Mouse (Mus musculus) liver, adult 2 months (tissue): Measurements from ENCODE around the gene Btf3. TPM values are rescaled to one million over a fixed set of nuclear protein-coding genes. Genes with fewer than 3 reads are reported as not detected.

Experiments used
- DNase-seq: peaks from one replicate; pipeline ENCODE4 v3.0.0-alpha.2; 2011; ENCODE audit warnings: low read depth, low spot score; ENCODE audit errors: extremely low read depth
- H3K27ac ChIP-seq: fragments of 200-500 bp; replicated peaks from 2 replicates; pipeline ENCODE4 v1.5.1; 2012; ENCODE audit warnings: low read depth, mild to moderate bottlenecking, control low read depth, inconsistent platforms, low read length; ENCODE audit not compliant: insufficient read depth
- H3K27me3 ChIP-seq: fragments of 200-500 bp; 2 replicates; pipeline ENCODE4 v1.6.1; 2012; ENCODE audit warnings: mild to moderate bottlenecking, moderate library complexity, low read length, inconsistent platforms; ENCODE audit not compliant: control insufficient read depth, insufficient read depth
- H3K36me3 ChIP-seq: fragments of 200-500 bp; 2 replicates; pipeline ENCODE4 v1.6.1; 2012; ENCODE audit warnings: low read length, inconsistent platforms; ENCODE audit not compliant: control insufficient read depth, insufficient read depth
- H3K4me1 ChIP-seq: fragments of 200-500 bp; 2 replicates; pipeline ENCODE4 v1.6.1; 2011; ENCODE audit warnings: low read length; ENCODE audit not compliant: control insufficient read depth, insufficient read depth
- H3K4me3 ChIP-seq: fragments of 200-500 bp; 2 replicates; pipeline ENCODE4 v1.5.1; 2011; ENCODE audit warnings: low read depth, mild to moderate bottlenecking, control low read depth, low read length, moderate library complexity; ENCODE audit not compliant: insufficient read depth
- H3K79me2 ChIP-seq: fragments of 200-500 bp; 2 replicates; pipeline ENCODE4 v1.6.1; 2012; ENCODE audit warnings: inconsistent platforms, mild to moderate bottlenecking, low read length, moderate library complexity; ENCODE audit not compliant: control insufficient read depth, insufficient read depth
- H3K9ac ChIP-seq: fragments of 200-500 bp; 2 replicates; pipeline ENCODE4 v1.6.1; 2012; ENCODE audit warnings: low read depth, mild to moderate bottlenecking, control low read depth, inconsistent platforms, low read length
- CTCF ChIP-seq: fragments of 200-500 bp; IDR thresholded peaks from 2 replicates; pipeline ENCODE4 v1.5.1; 2011; ENCODE audit warnings: low read depth, low read length, control low read depth
- POLR2A ChIP-seq: fragments of 200-500 bp; IDR thresholded peaks from 2 replicates; pipeline ENCODE4 v1.6.1; 2011; ENCODE audit warnings: low read length, control low read depth; ENCODE audit not compliant: insufficient read depth; ENCODE audit errors: extremely low read depth
- WGBS: fragments of 180-500 bp; shearing (Covaris S2); methylation state at CpG from one replicate; pipeline ENCODE4 v1.1.7; 2018; 5-methylcytosine and 5-hydroxymethylcytosine counted together
- polyA plus RNA-seq: library from polyadenylated mRNA; depleted of rRNA; stranded (reverse); fragments of >200 nt; gene quantifications from 2 replicates; pipeline ENCODE4 v1.2.3, GENCODE M21; 2012
- total RNA-seq: library from RNA; depleted of rRNA; stranded (reverse); fragments of >200 nt; gene quantifications from 2 replicates; pipeline ENCODE4 v1.2.3, GENCODE M21; 2014

The Btf3 gene
- total and polyA plus RNA-seq, 2 experiments: 67.6 to 247 TPM

DNA sequence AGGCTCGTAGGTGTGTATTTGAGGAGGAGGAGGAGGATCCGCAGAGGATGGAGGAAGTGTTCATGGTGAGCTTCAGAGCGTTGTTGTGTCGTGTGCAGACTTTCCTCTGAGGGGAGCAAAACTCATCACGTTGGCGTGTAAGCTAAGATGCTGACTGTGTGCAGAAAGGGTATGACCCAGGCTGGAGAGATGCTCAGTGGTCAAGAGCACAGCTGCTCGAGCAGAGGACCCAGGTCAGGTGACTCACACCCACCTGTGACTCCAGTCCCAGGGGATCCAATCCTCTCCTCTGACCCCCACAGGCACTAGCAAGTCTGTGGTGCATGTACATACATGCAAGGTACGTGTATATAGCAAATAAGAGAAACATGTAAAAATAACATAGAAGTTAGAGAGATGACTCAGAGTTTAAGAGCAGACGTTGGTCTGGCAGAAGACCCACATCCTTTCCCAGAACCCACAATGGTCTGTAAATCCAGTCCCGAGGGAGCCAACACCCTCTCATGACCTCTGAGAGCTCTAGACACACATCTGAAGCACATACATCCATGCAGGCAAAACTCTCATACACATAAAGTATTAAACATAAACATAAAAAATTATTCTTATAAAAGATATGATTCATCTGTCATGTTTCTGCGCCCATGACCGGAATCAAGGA lies 35.7 kb downstream of the Btf3 start:
- WGBS: 80% methylated on average over 12 of the region's 12 CpGs
- no peak overlapping the region for H3K9ac ChIP-seq

DNA sequence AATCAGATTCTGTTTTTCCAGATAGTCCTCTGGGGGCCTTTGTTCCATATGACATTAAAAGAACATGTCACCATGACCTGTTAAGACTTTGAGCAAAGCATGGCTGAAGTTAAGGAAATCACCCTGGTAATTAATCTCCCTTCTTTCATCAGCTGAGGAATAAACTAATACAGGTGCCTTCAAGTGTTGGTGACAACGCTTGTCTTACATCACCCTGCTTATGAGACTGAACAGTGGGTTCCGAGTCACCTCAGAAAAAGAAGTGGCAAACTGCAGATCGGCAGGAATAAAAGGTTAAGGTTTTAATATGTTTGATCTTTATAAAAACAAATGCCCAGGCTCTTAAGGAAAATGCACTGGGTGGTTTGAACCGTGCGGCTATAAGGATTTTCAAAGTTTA lies 37.1 kb downstream of the Btf3 start, which contains the start of gene Gm21976:
TSS of gene Gm21976 (plus strand) at position 202 of the 400 bp plus-strand sequence.
- no peak for DNase-seq
- H3K79me2 ChIP-seq: no peaks in the 10 kb centered on the region
- H3K4me1 ChIP-seq: no peaks in the 10 kb centered on the region
- H3K36me3 ChIP-seq: no peaks in the 10 kb centered on the region; the same call in none of the 2 replicates
- WGBS: 91% methylated on average over 5 of the region's 5 CpGs
- H3K27ac ChIP-seq: no peak within 1 kb of the TSS
- no peaks in the 10 kb centered on the region for H3K27me3 ChIP-seq
- no peak within 1 kb of the TSS for H3K4me3 ChIP-seq
- H3K9ac ChIP-seq: no peak within 1 kb of the TSS
- TF ChIP-seq CTCF (no peak), POLR2A (no peak)

More for the DNA sequence above, 35.7 kb downstream of the Btf3 start:
- DNase-seq: no peak
- Histone ChIP-seq H3K27me3 (no peaks in the 10 kb centered on the region), H3K4me1 (no peaks in the 10 kb centered on the region), H3K4me3 (no peak overlapping the region), H3K79me2 (no peaks in the 10 kb centered on the region), H3K27ac (no peak overlapping the region), H3K36me3 (no peaks in the 10 kb centered on the region)
- no peak for TF ChIP-seq CTCF
- TF ChIP-seq POLR2A: no peak

DNA sequence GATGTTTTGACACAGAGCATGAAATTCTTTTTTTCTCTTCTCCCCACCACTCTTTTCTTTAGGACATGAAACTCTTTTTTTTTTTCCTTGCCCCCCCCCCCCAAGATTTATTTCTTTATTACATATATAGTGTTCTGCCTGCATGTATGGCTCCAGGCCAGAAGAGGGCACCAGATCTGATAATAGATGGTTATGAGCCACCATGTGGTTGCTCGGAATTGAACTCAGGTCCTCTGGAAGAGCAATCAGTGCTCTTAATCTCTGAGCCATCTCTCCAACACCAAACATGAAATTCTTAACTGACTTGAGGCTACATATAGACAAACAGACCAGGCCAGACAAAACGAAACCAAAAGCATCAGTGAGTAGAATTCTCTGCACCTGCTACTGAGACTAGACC lies 39.3 kb downstream of the Btf3 start:
- Histone ChIP-seq H3K9ac (no peak overlapping the region), H3K27ac (no peak overlapping the region), H3K4me1 (no peaks in the 10 kb centered on the region), H3K79me2 (no peaks in the 10 kb centered on the region), H3K27me3 (no peaks in the 10 kb centered on the region), H3K4me3 (no peak overlapping the region), H3K36me3 (peaks cover 15% of the 10 kb centered on the region)
- TF ChIP-seq CTCF (no peak), POLR2A (no peak)
- WGBS: 78% methylated on average over 2 of the region's 2 CpGs
- no peak for DNase-seq

DNA sequence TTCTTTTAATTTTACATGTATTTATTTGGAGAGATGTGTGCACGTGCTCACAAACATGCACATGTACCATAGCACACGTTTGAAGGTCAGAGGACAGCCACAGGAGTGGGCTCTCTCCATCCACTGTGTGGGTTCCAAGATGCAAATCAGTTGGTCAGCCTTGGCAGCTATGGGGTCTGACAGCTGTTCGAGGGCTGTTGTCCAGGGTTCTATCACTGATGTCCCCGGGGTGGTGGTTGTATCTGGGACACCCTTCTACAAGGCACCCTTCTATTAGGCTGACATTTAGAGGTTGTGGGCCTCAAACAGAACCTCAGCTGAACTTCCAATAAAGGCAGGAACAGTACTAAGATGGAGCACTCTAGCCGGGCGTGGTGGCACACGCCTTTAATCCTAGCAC lies 40.6 kb downstream of the Btf3 start:
- Histone ChIP-seq H3K4me3 (no peak overlapping the region), H3K9ac (no peak overlapping the region), H3K4me1 (no peaks in the 10 kb centered on the region), H3K27me3 (no peaks in the 10 kb centered on the region), H3K27ac (no peak overlapping the region), H3K36me3 (peaks cover 25% of the 10 kb centered on the region), H3K79me2 (no peaks in the 10 kb centered on the region)
- no peak for TF ChIP-seq POLR2A
- no peak for TF ChIP-seq CTCF
- DNase-seq: no peak
- WGBS: 90% methylated on average over 7 of the region's 7 CpGs

DNA sequence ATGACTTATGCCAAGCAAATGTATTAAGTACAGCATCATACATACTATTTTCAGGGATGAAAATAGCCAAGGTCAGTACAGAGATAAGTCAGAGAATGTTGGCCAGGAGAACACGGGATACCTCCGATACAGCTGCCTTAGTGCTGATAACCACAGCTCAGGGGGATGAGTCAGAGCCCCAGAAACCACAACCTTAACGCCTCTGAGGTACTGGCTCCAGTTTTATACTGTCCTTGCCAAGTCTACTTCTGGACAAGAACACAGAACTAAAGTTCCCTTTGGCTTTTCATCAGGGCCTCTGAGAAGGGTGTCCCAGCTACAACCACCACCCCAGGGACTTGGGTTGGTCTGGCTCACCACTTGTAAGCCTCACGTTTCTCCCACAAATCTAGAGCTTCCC lies 41.2 kb downstream of the Btf3 start:
- Histone ChIP-seq H3K4me1 (no peaks in the 10 kb centered on the region), H3K79me2 (no peaks in the 10 kb centered on the region), H3K4me3 (no peak overlapping the region), H3K9ac (no peak overlapping the region), H3K27me3 (no peaks in the 10 kb centered on the region), H3K27ac (no peak overlapping the region), H3K36me3 (peaks cover 31% of the 10 kb centered on the region)
- DNase-seq: no peak
- 74% methylated on average over 4 of the region's 4 CpGs for WGBS
- TF ChIP-seq CTCF (no peak), POLR2A (no peak)

DNA sequence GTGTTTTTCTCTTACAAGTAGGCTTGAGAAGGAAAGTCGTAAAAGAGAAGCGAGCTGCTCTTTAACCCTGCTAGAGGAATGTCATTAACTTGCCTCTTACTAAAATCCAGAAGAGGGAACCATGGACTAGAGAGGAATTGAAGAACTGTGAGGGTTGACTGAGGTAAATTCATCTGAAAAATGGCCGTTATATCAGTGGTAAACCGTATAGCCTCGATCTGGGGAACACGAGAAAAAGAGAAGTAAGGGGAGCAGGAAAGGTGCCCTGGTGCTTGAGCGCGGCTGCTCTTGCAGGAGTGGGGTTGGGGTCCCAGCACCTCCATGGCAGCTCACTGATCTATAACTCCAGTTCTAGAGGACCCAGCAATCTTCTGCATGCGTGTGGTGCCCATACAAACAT lies 42.8 kb downstream of the Btf3 start:
- no peak overlapping the region for H3K9ac ChIP-seq
- H3K36me3 ChIP-seq: peaks cover 36% of the 10 kb centered on the region
- TF ChIP-seq CTCF: no peak
- TF ChIP-seq POLR2A: no peak
- H3K4me1 ChIP-seq: no peaks in the 10 kb centered on the region
- H3K4me3 ChIP-seq: no peak overlapping the region
- 94% methylated on average over 9 of the region's 9 CpGs for WGBS
- no peaks in the 10 kb centered on the region for H3K27me3 ChIP-seq
- H3K79me2 ChIP-seq: no peaks in the 10 kb centered on the region
- H3K27ac ChIP-seq: no peak overlapping the region
- no peak for DNase-seq
